Mouse (Mus musculus) intestine, embryonic 14.5 days (tissue): ENCODE results near the gene Card14. TPM values are rescaled to one million over a fixed set of nuclear protein-coding genes. Genes with fewer than 3 reads are reported as not detected.

Experiments used
- ATAC-seq: fragments of 200-750 bp; cut with Nextera tagmentation; replicated peaks from 2 replicates; pipeline ENCODE4 v1.8.0; 2017; ENCODE audit warnings: low read depth, moderate number of reproducible peaks, moderate TSS enrichment, moderate library complexity; ENCODE audit not compliant: low FRiP score, low TSS enrichment
- DNase-seq: peaks from one replicate; pipeline ENCODE4 v3.0.0-alpha.2; 2018; ENCODE audit warnings: low spot score
- H3K27ac ChIP-seq: fragments of 300-500 bp; sonication (generic); 2 replicates; pipeline ENCODE4 v1.5.1; 2014; ENCODE audit warnings: low read depth, mild to moderate bottlenecking, control low read depth
- H3K27me3 ChIP-seq: fragments of 300-500 bp; sonication (generic); replicated peaks from 2 replicates; pipeline ENCODE4 v1.6.1; 2014; ENCODE audit warnings: low read length, control low read depth; ENCODE audit not compliant: control insufficient read depth, insufficient read depth
- H3K36me3 ChIP-seq: fragments of 300-500 bp; sonication (generic); 2 replicates; pipeline ENCODE4 v1.6.1; 2014; ENCODE audit warnings: low read length, control low read depth; ENCODE audit not compliant: control insufficient read depth, insufficient read depth
- H3K4me1 ChIP-seq: fragments of 300-500 bp; sonication (generic); replicated peaks from 2 replicates; pipeline ENCODE4 v1.6.1; 2014; ENCODE audit warnings: low read length, control low read depth, mixed read lengths; ENCODE audit not compliant: control insufficient read depth, insufficient read depth
- H3K4me2 ChIP-seq: fragments of 300-500 bp; sonication (generic); 2 replicates; pipeline ENCODE4 v1.6.1; 2014; ENCODE audit warnings: low read length
- H3K4me3 ChIP-seq: fragments of 300-500 bp; sonication (generic); 2 replicates; pipeline ENCODE4 v1.5.1; 2014; ENCODE audit warnings: low read depth, low read length, control low read depth, mixed read lengths
- H3K9ac ChIP-seq: fragments of 300-500 bp; sonication (generic); 2 replicates; pipeline ENCODE4 v1.6.1; 2014; ENCODE audit warnings: mild to moderate bottlenecking, low read length
- H3K9me3 ChIP-seq: fragments of 300-500 bp; sonication (generic); 2 replicates; pipeline ENCODE4 v1.6.1; 2016; ENCODE audit warnings: low read length, control low read depth; ENCODE audit not compliant: control insufficient read depth
- WGBS: fragments of 180-500 bp; shearing (Covaris S2); extraction: QIAGEN DNeasy Blood & Tissue Kit; methylation state at CpG from one replicate; pipeline ENCODE4 v1.1.7; 2014; 5-methylcytosine and 5-hydroxymethylcytosine counted together
- polyA plus RNA-seq: library from polyadenylated mRNA; unstranded; fragments of >200 nt; fragmentation: Nextera tagmentation; extraction: Ambion mirVana; gene quantifications from 2 replicates; pipeline ENCODE4 v1.2.1, GENCODE M21; 2014

Gene Card14
- polyA plus RNA-seq: 2.8 and 3.2 TPM in 2 replicates

GRCm38 (mm10) chr11:119307658-119307867 is at the start of gene Card14:
Gene Card14 (plus strand): TSS chr11:119307768.
- H3K9me3 ChIP-seq: no peaks in the 10 kb centered on the region
- no peak within 1 kb of the TSS for H3K9ac ChIP-seq
- H3K4me1 ChIP-seq: no peaks in the 10 kb centered on the region
- H3K27ac ChIP-seq: no peak within 1 kb of the TSS
- no peak within 1 kb of the TSS for H3K4me2 ChIP-seq
- DNase-seq: no peak
- no peak for ATAC-seq
- no peaks in the 10 kb centered on the region for H3K27me3 ChIP-seq
- WGBS: 44% methylated on average over 1 of the region's 1 CpGs
- no peak within 1 kb of the TSS for H3K4me3 ChIP-seq
- no peaks in the 10 kb centered on the region for H3K36me3 ChIP-seq

- Histone ChIP-seq H3K9ac (no peak overlapping the region), H3K27me3 (no peaks in the 10 kb centered on the region), H3K4me1 (no peaks in the 10 kb centered on the region), H3K36me3 (no peaks in the 10 kb centered on the region), H3K27ac (peak overlapping the region; percentile 57; the same call in 1 of the 2 replicates), H3K4me3 (peak overlapping the region; percentile 29), H3K4me2 (peak overlapping the region; percentile 36), H3K9me3 (no peaks in the 10 kb centered on the region)
- WGBS: 53% methylated on average over 9 of the region's 9 CpGs
- no peak for DNase-seq
- no peak for ATAC-seq
Observed at GRCm38 (mm10) chr11:119258216-119258571, 49.4 kb upstream of the Card14 start.

GRCm38 (mm10) chr11:119258572-119259322 is 48.8 kb upstream of the Card14 start:
- Histone ChIP-seq H3K9me3 (no peaks in the 10 kb centered on the region), H3K27me3 (no peaks in the 10 kb centered on the region), H3K27ac (peak overlapping the region; percentile 57; the same call in 1 of the 2 replicates), H3K4me1 (no peaks in the 10 kb centered on the region), H3K4me2 (peak overlapping the region; percentile 36), H3K36me3 (no peaks in the 10 kb centered on the region), H3K9ac (peak overlapping the region; percentile 20; the same call in 1 of the 2 replicates), H3K4me3 (peak overlapping the region; percentile 29)
- DNase-seq (peak; percentile 77), ATAC-seq (peak; percentile 67)
- whole genome bisulfite sequencing: 66% methylated on average over 23 of the region's 23 CpGs

DNA sequence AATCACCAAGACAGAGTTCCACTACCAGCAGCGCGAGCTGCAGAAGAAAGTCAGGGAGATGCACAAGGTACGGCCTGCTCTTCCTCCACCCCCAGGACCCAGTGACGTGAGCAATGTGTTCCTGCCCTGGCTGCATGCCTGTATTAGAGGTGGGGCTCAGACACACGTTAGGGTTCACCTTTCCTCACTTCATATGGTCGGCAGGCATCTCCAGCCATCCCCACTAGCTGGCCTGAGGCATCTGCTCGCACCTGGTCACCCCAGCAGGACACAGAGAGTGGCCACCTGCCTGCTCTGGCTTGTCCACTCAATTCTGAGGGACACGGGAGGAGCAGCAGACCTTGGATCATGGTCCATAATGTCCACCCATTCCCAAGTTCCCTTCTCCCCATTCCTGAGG is 47.6 kb upstream of the Card14 start:
- Histone ChIP-seq H3K4me3 (no peak overlapping the region), H3K36me3 (no peaks in the 10 kb centered on the region), H3K4me1 (no peaks in the 10 kb centered on the region), H3K4me2 (no peak overlapping the region), H3K27me3 (no peaks in the 10 kb centered on the region), H3K9ac (no peak overlapping the region), H3K9me3 (no peaks in the 10 kb centered on the region), H3K27ac (no peak overlapping the region)
- WGBS: 83% methylated on average over 8 of the region's 8 CpGs
- ATAC-seq (no peak), DNase-seq (no peak)

GRCm38 (mm10) chr11:119264413-119264812 is 43.2 kb upstream of the Card14 start:
- H3K27ac ChIP-seq: no peak overlapping the region
- DNase-seq (no peak), ATAC-seq (no peak)
- WGBS: 91% methylated on average over 13 of the region's 13 CpGs
- H3K4me1 ChIP-seq: peaks cover 6% of the 10 kb centered on the region; the same call in 1 of the 2 replicates
- H3K9ac ChIP-seq: no peak overlapping the region
- no peaks in the 10 kb centered on the region for H3K9me3 ChIP-seq
- H3K4me3 ChIP-seq: no peak overlapping the region
- H3K4me2 ChIP-seq: no peak overlapping the region
- no peaks in the 10 kb centered on the region for H3K27me3 ChIP-seq
- H3K36me3 ChIP-seq: no peaks in the 10 kb centered on the region

- Histone ChIP-seq H3K9me3 (no peaks in the 10 kb centered on the region), H3K4me1 (peaks cover 6% of the 10 kb centered on the region; the same call in 1 of the 2 replicates), H3K36me3 (no peaks in the 10 kb centered on the region), H3K27ac (no peak overlapping the region), H3K9ac (no peak overlapping the region), H3K27me3 (no peaks in the 10 kb centered on the region), H3K4me3 (no peak overlapping the region), H3K4me2 (no peak overlapping the region)
- 76% methylated on average over 7 of the region's 7 CpGs for WGBS
- no peak for DNase-seq
- ATAC-seq: no peak
Observed at GRCm38 (mm10) chr11:119265811-119266210, 41.8 kb upstream of the Card14 start.

DNA sequence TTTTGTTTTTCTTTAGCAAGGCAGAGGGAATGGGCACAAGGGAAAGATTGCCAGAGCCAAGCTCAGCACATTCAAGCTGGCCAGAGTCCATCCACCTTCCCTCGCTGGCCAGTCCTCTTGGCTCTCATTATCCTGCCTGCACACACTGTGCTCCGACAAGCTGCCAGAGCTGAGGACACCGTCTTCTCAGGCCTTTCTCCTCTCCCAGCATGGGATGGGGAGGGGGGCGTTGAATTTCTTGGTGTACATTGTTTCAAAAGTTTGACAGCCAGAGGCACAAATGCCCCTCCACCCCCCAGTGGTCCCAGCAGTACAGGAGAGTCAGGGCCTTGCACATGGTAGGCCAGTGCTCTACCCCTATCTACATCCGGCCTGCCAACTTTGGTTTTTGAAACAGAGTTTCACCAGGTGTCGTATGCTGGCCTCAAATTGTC is 40.3 kb upstream of the Card14 start:
- Histone ChIP-seq H3K27me3 (no peaks in the 10 kb centered on the region), H3K36me3 (no peaks in the 10 kb centered on the region), H3K27ac (no peak overlapping the region), H3K4me1 (peaks cover 6% of the 10 kb centered on the region; the same call in 1 of the 2 replicates), H3K4me2 (peak overlapping the region; percentile 65), H3K4me3 (no peak overlapping the region), H3K9me3 (no peaks in the 10 kb centered on the region), H3K9ac (no peak overlapping the region)
- 49% methylated on average over 6 of the region's 6 CpGs for WGBS
- DNase-seq (no peak), ATAC-seq (peak; percentile 57; the same call in 1 of the 2 replicates)

DNA sequence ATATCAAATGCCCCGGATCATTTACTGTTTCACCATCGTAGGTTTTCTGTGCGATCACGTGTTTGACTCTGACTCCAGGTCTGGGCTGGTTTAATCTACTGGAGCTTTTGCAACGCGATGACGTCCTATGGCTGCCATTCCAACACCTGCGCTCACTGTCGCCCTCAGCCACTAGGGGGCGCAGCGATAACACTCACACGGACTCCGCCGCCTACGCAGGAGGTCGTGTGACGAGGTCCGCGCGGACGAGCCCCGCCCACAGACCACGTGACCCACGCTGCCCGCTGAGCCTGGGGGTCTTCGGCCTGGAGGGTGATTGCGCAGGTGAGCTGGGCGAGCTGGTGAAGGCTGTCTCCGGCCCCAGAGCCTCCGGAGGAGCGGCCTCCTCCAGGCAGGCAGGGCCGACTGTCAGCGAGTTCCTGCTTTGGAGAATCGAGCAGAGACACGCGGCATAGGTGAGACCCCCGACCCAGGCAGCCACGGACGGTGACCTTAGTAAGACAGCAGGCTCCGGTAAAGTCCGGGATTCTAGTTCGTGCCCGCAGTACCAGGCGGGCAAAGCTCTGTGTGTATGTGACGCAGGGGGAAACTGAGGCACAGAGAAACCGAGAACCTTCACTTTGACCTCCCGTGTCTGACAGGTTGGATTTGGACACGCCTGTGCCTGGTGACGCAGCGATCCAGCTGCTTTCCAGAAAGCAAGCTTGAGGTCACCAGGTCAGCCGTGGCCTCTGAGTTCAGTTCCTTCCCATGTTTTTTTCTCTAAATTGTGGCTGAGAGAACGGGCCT is 39.6 kb upstream of the Card14 start, which contains the start of gene Gaa:
Gene Gaa, plus strand, starts transcription at position 120 of the 789 bp plus-strand sequence.
- H3K4me3 ChIP-seq: peak within 1 kb of the TSS; percentile 83
- H3K27me3 ChIP-seq: no peaks in the 10 kb centered on the region
- peak within 1 kb of the TSS; percentile 64 for H3K9ac ChIP-seq
- peaks cover 6% of the 10 kb centered on the region; the same call in 1 of the 2 replicates for H3K4me1 ChIP-seq
- peak; percentile 79 for ATAC-seq
- H3K36me3 ChIP-seq: peaks cover 2% of the 10 kb centered on the region; the same call in 1 of the 2 replicates
- H3K27ac ChIP-seq: no peak within 1 kb of the TSS
- 2% methylated on average over 52 of the region's 52 CpGs for WGBS
- peak within 1 kb of the TSS; percentile 65 for H3K4me2 ChIP-seq
- H3K9me3 ChIP-seq: no peaks in the 10 kb centered on the region
- peak; percentile 99 for DNase-seq
